Mouse (Mus musculus) MEL (cell line): Measurements from ENCODE around the gene Lrrc7. TPM values are rescaled to one million over a fixed set of nuclear protein-coding genes. Genes with fewer than 3 reads are reported as not detected.
A peak's percentile ranks its signal among the peaks of the same experiment; 100 is the strongest.

Source experiments
- DNase-seq: peaks from one replicate; pipeline ENCODE4 v3.0.0; 2011; ENCODE audit warnings: low read depth, low spot score
- H3K27ac ChIP-seq: 2 replicates; pipeline ENCODE4 v1.5.1; 2012; ENCODE audit warnings: low read depth, mild to moderate bottlenecking, control low read depth, low read length, moderate library complexity; ENCODE audit not compliant: control insufficient read depth
- H3K27me3 ChIP-seq, 2 experiments: fragments of 150-350 bp in 1 of 2; sonication (generic) in 1 of 2; 2 replicates each; pipeline ENCODE4 v1.6.1; 2012; ENCODE audit warnings: low read length in 2 of 2, mild to moderate bottlenecking in 2 of 2, improper control_type of control experiment in 1 of 2, moderate library complexity in 1 of 2; ENCODE audit not compliant: insufficient read depth in 2 of 2, control insufficient read depth in 1 of 2
- H3K36me3 ChIP-seq, 2 experiments: 2 replicates each; pipeline ENCODE4 v1.6.1; 2012 to 2014; ENCODE audit warnings: low read length in 2 of 2, improper control_type of control experiment in 1 of 2, inconsistent platforms in 1 of 2, mild to moderate bottlenecking in 1 of 2; ENCODE audit not compliant: insufficient read depth in 2 of 2, control insufficient read depth in 1 of 2
- H3K4me1 ChIP-seq, 2 experiments: fragments of 150-350 bp in 1 of 2; sonication (generic) in 1 of 2; 2 replicates each; pipeline ENCODE4 v1.6.1; 2012; ENCODE audit warnings: low read length in 2 of 2, improper control_type of control experiment in 1 of 2, mild to moderate bottlenecking in 1 of 2; ENCODE audit not compliant: insufficient read depth in 2 of 2, control insufficient read depth in 1 of 2
- H3K4me3 ChIP-seq, 2 experiments: fragments of 150-350 bp in 1 of 2; sonication (generic) in 1 of 2; 2 replicates each; pipeline ENCODE4 v1.5.1; 2012; ENCODE audit warnings: low read depth in 2 of 2, low read length in 2 of 2, mild to moderate bottlenecking in 2 of 2, moderate library complexity in 2 of 2, control low read depth in 1 of 2, improper control_type of control experiment in 1 of 2; ENCODE audit not compliant: control insufficient read depth in 1 of 2, insufficient read depth in 1 of 2
- H3K79me2 ChIP-seq: 2 replicates; pipeline ENCODE4 v1.6.1; 2012; ENCODE audit warnings: mild to moderate bottlenecking, low read length, moderate library complexity; ENCODE audit not compliant: control insufficient read depth, poor library complexity, insufficient read depth
- H3K9ac ChIP-seq: 2 replicates; pipeline ENCODE4 v1.6.1; 2012; ENCODE audit warnings: low read depth, mild to moderate bottlenecking, control low read depth, low read length, moderate library complexity; ENCODE audit not compliant: control insufficient read depth, poor library complexity, severe bottlenecking
- H3K9me3 ChIP-seq: fragments of 150-350 bp; sonication (generic); replicated peaks from 2 replicates; pipeline ENCODE4 v1.6.1; 2012; ENCODE audit warnings: mild to moderate bottlenecking, low read length, improper control_type of control experiment, moderate library complexity; ENCODE audit not compliant: insufficient read depth
- CHD1 ChIP-seq: IDR thresholded peaks from 2 replicates; pipeline ENCODE4 v1.6.1; 2012; ENCODE audit warnings: low read depth, mild to moderate bottlenecking, inconsistent platforms, low read length, improper control_type of control experiment
- ELF1 ChIP-seq: IDR thresholded peaks from 2 replicates; pipeline ENCODE4 v1.6.1; 2014; ENCODE audit warnings: low read depth, mild to moderate bottlenecking, inconsistent platforms, low read length, improper control_type of control experiment, moderate library complexity
- EP300 ChIP-seq, 2 experiments: IDR thresholded peaks; 2 replicates each; pipeline ENCODE4 v1.6.1; 2011; ENCODE audit warnings: improper control_type of control experiment in 2 of 2, low read length in 2 of 2, low read depth in 1 of 2, mild to moderate bottlenecking in 1 of 2
- GABPA ChIP-seq: IDR thresholded peaks from 2 replicates; pipeline ENCODE4 v1.6.1; 2012; ENCODE audit warnings: low read depth, mild to moderate bottlenecking, inconsistent platforms, low read length, improper control_type of control experiment, moderate library complexity
- MAZ ChIP-seq: IDR thresholded peaks from 2 replicates; pipeline ENCODE4 v1.6.1; 2012; ENCODE audit warnings: low read depth, mild to moderate bottlenecking, inconsistent platforms, low read length, improper control_type of control experiment
- MYC ChIP-seq: IDR thresholded peaks from 2 replicates; pipeline ENCODE4 v1.6.1; 2011; ENCODE audit warnings: low read depth, mild to moderate bottlenecking, low read length, improper control_type of control experiment, moderate library complexity
- NRF1 ChIP-seq: IDR thresholded peaks from 2 replicates; pipeline ENCODE4 v1.6.1; 2014; ENCODE audit warnings: low read depth, mild to moderate bottlenecking, inconsistent platforms, low read length, improper control_type of control experiment, moderate library complexity; ENCODE audit not compliant: poor library complexity, insufficient read depth, severe bottlenecking
- POLR2A ChIP-seq, 2 experiments: IDR thresholded peaks; 2 replicates each; pipeline ENCODE4 v1.6.1; 2011 to 2012; ENCODE audit warnings: low read length in 2 of 2, mild to moderate bottlenecking in 2 of 2, control low read depth in 1 of 2, improper control_type of control experiment in 1 of 2, low read depth in 1 of 2, moderate library complexity in 1 of 2; ENCODE audit not compliant: control insufficient read depth in 1 of 2, insufficient read depth in 1 of 2, poor library complexity in 1 of 2
- RAD21 ChIP-seq: IDR thresholded peaks from 2 replicates; pipeline ENCODE4 v1.6.1; 2011; ENCODE audit warnings: mild to moderate bottlenecking, low read depth, low read length, improper control_type of control experiment
- SIN3A ChIP-seq: IDR thresholded peaks from 2 replicates; pipeline ENCODE4 v1.6.1; 2012; ENCODE audit warnings: low read length, improper control_type of control experiment, inconsistent platforms
- SMC3 ChIP-seq: IDR thresholded peaks from 2 replicates; pipeline ENCODE4 v1.6.1; 2011; ENCODE audit warnings: low read depth, low read length, improper control_type of control experiment
- USF1 ChIP-seq: IDR thresholded peaks from 2 replicates; pipeline ENCODE4 v1.6.1; 2014; ENCODE audit warnings: low read depth, mild to moderate bottlenecking, inconsistent platforms, low read length, improper control_type of control experiment, moderate library complexity
- ZNF384 ChIP-seq: IDR thresholded peaks from 2 replicates; pipeline ENCODE4 v1.6.1; 2012; ENCODE audit warnings: low read depth, mild to moderate bottlenecking, inconsistent platforms, low read length, improper control_type of control experiment
- polyA plus RNA-seq, 2 experiments: library from polyadenylated mRNA; stranded (reverse) in 1 of 2; unstranded in 1 of 2; fragments of >175 nt in 1 of 2; fragments of >200 nt in 1 of 2; gene quantifications; 2 replicates each; pipeline versions ENCODE4 v1.2.1 to v1.2.4; 2012; ENCODE audit warnings: low replicate concordance in 2 of 2, low read depth in 1 of 2; ENCODE audit not compliant: insufficient read length in 2 of 2, insufficient read depth in 1 of 2, missing spikeins in 1 of 2
- total RNA-seq: library from RNA; depleted of rRNA; stranded (reverse); fragments of 300-350 nt; gene quantifications from 2 replicates; pipeline ENCODE4 v1.2.3, GENCODE M21; 2012

Lrrc7 gene
- total and polyA plus RNA-seq, 3 experiments: not detected

DNA sequence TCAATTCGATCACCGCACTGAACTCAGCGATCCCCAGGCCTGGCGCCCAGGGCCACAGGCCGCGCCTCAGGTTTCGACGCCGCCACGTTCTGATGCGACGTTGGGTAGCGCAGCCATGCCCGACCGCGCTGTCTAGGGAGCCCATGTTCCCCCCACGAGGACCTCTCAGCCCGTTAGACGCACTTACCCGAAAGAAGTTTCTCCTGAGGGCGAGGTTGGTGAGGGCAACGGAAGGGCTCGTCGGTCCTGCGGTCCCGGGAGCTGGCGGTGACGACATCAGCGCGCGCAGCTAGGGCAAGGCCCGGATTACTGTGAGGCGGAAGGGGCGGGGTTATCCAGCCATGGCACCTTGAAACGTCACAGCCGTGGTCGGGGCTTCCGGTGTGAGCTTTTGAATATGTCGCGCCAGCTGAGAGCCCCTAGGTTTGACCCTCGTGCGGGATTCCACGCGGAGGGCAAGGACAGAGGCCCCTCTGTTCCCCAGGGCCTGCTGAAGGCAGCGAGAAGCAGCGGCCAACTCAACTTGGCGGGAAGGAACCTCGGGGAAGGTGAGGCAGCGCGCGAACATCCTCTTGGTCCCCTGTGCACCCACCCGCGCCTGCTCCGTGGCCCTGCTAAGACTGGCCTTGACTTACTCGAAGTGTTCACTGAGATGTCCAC, 525.6 kb downstream of the Lrrc7 start, which contains the start of the genes Srsf11 and Lrrc40 (continued):
- TF ChIP-seq EP300 (IDR thresholded peaks at IDR 0.05; ENCODE audit: low read depth in 1 of 2, low read length in 2 of 2): no peak
- peak; percentile 49 to 86; a peak in 3 of 4 replicates for TF ChIP-seq POLR2A (IDR thresholded peaks at IDR 0.05; ENCODE audit: control insufficient read depth in 1 of 2, insufficient read depth in 1 of 2, low read depth in 1 of 2, low read length in 2 of 2, poor library complexity in 1 of 2)
- no peak for TF ChIP-seq ZNF384
- TF ChIP-seq ELF1: peak; percentile 77
- no peak for TF ChIP-seq USF1
- no peak for TF ChIP-seq SMC3
- peak; percentile 90 for TF ChIP-seq SIN3A
- TF ChIP-seq RAD21: no peak
- no peak; the same call in 1 of the 2 replicates for TF ChIP-seq MAZ
- no peak for TF ChIP-seq CHD1
- no peak for TF ChIP-seq GABPA

DNA sequence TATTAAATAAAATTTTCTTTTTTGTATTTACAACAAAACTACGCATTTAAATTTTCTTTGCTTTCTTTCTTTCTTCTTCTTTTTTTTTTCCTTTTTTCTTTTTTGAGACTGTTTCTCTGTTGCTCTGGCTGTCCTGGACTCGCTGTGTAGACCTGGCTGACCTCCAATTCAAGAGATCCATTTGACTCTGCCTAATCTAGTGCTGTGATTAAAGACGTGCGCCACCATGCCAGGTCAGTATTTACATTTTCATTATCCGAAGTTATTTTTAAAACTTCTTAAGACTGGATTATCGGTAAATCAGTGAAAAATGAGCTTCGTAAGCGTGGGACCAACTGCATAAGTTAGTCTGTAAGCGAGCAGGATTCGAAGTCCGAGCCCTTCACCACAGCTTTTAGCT, 526.2 kb downstream of the Lrrc7 start:
- peaks cover 67% of the 10 kb centered on the region for H3K79me2 ChIP-seq
- no peak for TF ChIP-seq NRF1
- TF ChIP-seq MYC: peak; percentile 23; the same call in 1 of the 2 replicates
- TF ChIP-seq, all 39 proteins: peak for 1
- Histone ChIP-seq H3K9ac (peak overlapping the region; percentile 92), H3K4me1 (peaks cover 2 to 6% of the 10 kb centered on the region in 2 experiments), H3K4me3 (peak overlapping the region; percentile 92 to 99), H3K27ac (peak overlapping the region; percentile 71), H3K36me3 (peaks cover 4 to 20% of the 10 kb centered on the region in 2 experiments), H3K27me3 (no peaks in the 10 kb centered on the region), H3K9me3 (no peaks in the 10 kb centered on the region)
- DNase-seq: no peak
